Mouse (Mus musculus) kidney, adult 2 months (tissue): Measurements from ENCODE around the gene Ccdc130. TPM values are rescaled to one million over a fixed set of nuclear protein-coding genes. Genes with fewer than 3 reads are reported as not detected.

ENCODE experiments used
- DNase-seq: peaks from one replicate; pipeline ENCODE4 v3.0.0; 2021
- H3K27ac ChIP-seq: fragments of 200-500 bp; 2 replicates; pipeline ENCODE4 v1.5.1; 2012; ENCODE audit warnings: low read depth, low read length, control low read depth, inconsistent platforms; ENCODE audit not compliant: insufficient read depth
- H3K27me3 ChIP-seq: fragments of 200-500 bp; replicated peaks from 2 replicates; pipeline ENCODE4 v1.6.1; 2012; ENCODE audit warnings: mild to moderate bottlenecking, moderate library complexity, low read length, inconsistent platforms; ENCODE audit not compliant: control insufficient read depth, insufficient read depth
- H3K36me3 ChIP-seq: fragments of 200-500 bp; 2 replicates; pipeline ENCODE4 v1.6.1; 2012; ENCODE audit warnings: mild to moderate bottlenecking, moderate library complexity, low read length, inconsistent platforms; ENCODE audit not compliant: control insufficient read depth, insufficient read depth
- H3K4me1 ChIP-seq: fragments of 200-500 bp; 2 replicates; pipeline ENCODE4 v1.6.1; 2011; ENCODE audit warnings: low read length; ENCODE audit not compliant: control insufficient read depth, insufficient read depth
- H3K4me3 ChIP-seq: fragments of 200-500 bp; 2 replicates; pipeline ENCODE4 v1.5.1; 2011; ENCODE audit warnings: mild to moderate bottlenecking, low read depth, low read length, control low read depth; ENCODE audit not compliant: insufficient read depth
- CTCF ChIP-seq: fragments of 200-500 bp; conservative IDR thresholded peaks from 2 replicates; pipeline ENCODE4 v1.5.1; 2011; ENCODE audit warnings: low read depth, mild to moderate bottlenecking, control low read depth, low read length, moderate library complexity, mixed read lengths; ENCODE audit not compliant: insufficient read depth, insufficient read length
- POLR2A ChIP-seq: fragments of 200-500 bp; IDR thresholded peaks from one replicate; pipeline ENCODE4 v1.6.1; 2011; ENCODE audit warnings: low read depth, low read length, control low read depth
- WGBS: fragments of 180-500 bp; shearing (Covaris S2); methylation state at CpG from one replicate; pipeline ENCODE4 v1.1.7; 2018; 5-methylcytosine and 5-hydroxymethylcytosine counted together
- polyA plus RNA-seq: library from polyadenylated mRNA; depleted of rRNA; stranded (reverse); fragments of >200 nt; gene quantifications from 2 replicates; pipeline ENCODE4 v1.2.3, GENCODE M21; 2012; rRNA removed

The Ccdc130 gene
- polyA plus RNA-seq, 1 experiment, result 24.7 TPM

- no peak for TF ChIP-seq CTCF
- no peak for TF ChIP-seq POLR2A
- H3K4me3 ChIP-seq, result no peak overlapping the region
- H3K27ac ChIP-seq, result no peak overlapping the region
- 80% methylated on average over 3 of the region's 3 CpGs for WGBS
- no peaks in the 10 kb centered on the region for H3K27me3 ChIP-seq
- H3K4me1 ChIP-seq, result peaks cover 16% of the 10 kb centered on the region
- DNase-seq, result no peak
- H3K36me3 ChIP-seq, result no peaks in the 10 kb centered on the region
Measured at GRCm38 (mm10) chr8:84211202-84211601, 59.0 kb downstream of the Ccdc130 start.

GRCm38 (mm10) chr8:84210167-84210791 is 59.9 kb downstream of the Ccdc130 start:
- TF ChIP-seq CTCF (peak; percentile 78), POLR2A (no peak)
- DNase-seq, result peak; percentile 79
- WGBS, result 59% methylated on average over 34 of the region's 34 CpGs
- Histone ChIP-seq H3K27me3 (no peaks in the 10 kb centered on the region), H3K27ac (no peak overlapping the region), H3K4me3 (no peak overlapping the region), H3K36me3 (no peaks in the 10 kb centered on the region), H3K4me1 (peaks cover 16% of the 10 kb centered on the region)

GRCm38 (mm10) chr8:84208381-84209380 is 61.5 kb downstream of the Ccdc130 start:
- Histone ChIP-seq H3K4me3 (no peak overlapping the region), H3K27me3 (no peaks in the 10 kb centered on the region), H3K36me3 (no peaks in the 10 kb centered on the region), H3K27ac (peak overlapping the region; percentile 64), H3K4me1 (peaks cover 16% of the 10 kb centered on the region)
- WGBS, result 31% methylated on average over 17 of the region's 17 CpGs
- DNase-seq, result peak; percentile 56
- TF ChIP-seq CTCF (no peak), POLR2A (no peak)

- WGBS, result 54% methylated on average over 6 of the region's 7 CpGs
- H3K4me3 ChIP-seq, result no peak overlapping the region
- peak overlapping the region; percentile 64 for H3K27ac ChIP-seq
- H3K4me1 ChIP-seq, result peaks cover 16% of the 10 kb centered on the region
- no peak for TF ChIP-seq POLR2A
- TF ChIP-seq CTCF, result no peak
- H3K27me3 ChIP-seq, result no peaks in the 10 kb centered on the region
- peak; percentile 76 for DNase-seq
- H3K36me3 ChIP-seq, result no peaks in the 10 kb centered on the region
Measured at GRCm38 (mm10) chr8:84207811-84208210, 62.4 kb downstream of the Ccdc130 start.

Other genes starting within 250 kb of the Ccdc130 start
- 7.8 and 7.9 TPM in 2 replicates for gene Palm3, start 248.9 kb downstream of the Ccdc130 start, polyA plus RNA-seq
- gene Il27ra, start 227.8 kb downstream of the Ccdc130 start, polyA plus RNA-seq, result 1.9 and 5.6 TPM in 2 replicates
- gene Rln3, start 225.4 kb downstream of the Ccdc130 start, polyA plus RNA-seq, result 0.19 TPM in 1 of 2 replicates, not detected in the other
- 1.1 and 1.2 TPM in 2 replicates for gene Gm10643, start 205.2 kb downstream of the Ccdc130 start, polyA plus RNA-seq
- 15.8 and 18.0 TPM in 2 replicates for gene Rfx1, start 203.5 kb downstream of the Ccdc130 start, polyA plus RNA-seq
- gene Dcaf15, start 165.6 kb downstream of the Ccdc130 start, polyA plus RNA-seq, result 28.2 and 30.1 TPM in 2 replicates
- 0.48 and 0.67 TPM in 2 replicates for gene Podnl1, start 144.4 kb downstream of the Ccdc130 start, polyA plus RNA-seq
- 24.1 and 26.0 TPM in 2 replicates for gene Cc2d1a, start 122.4 kb downstream of the Ccdc130 start, polyA plus RNA-seq
- gene 4930432K21Rik, start 122.4 kb downstream of the Ccdc130 start, polyA plus RNA-seq, result 0.63 and 0.92 TPM in 2 replicates
- 0.99 and 1.4 TPM in 2 replicates for gene Nanos3, start 85.2 kb downstream of the Ccdc130 start, polyA plus RNA-seq
- gene Zswim4, start 33.3 kb downstream of the Ccdc130 start, polyA plus RNA-seq, result 9.2 and 10.0 TPM in 2 replicates
- gene D8Ertd738e, start 20.7 kb downstream of the Ccdc130 start, polyA plus RNA-seq, result 216 and 246 TPM in 2 replicates
- 39.3 and 48.6 TPM in 2 replicates for gene Mri1, start 13.1 kb downstream of the Ccdc130 start, polyA plus RNA-seq
- gene Cacna1a, start 118.1 kb upstream of the Ccdc130 start, polyA plus RNA-seq, result 6.8 and 12.2 TPM in 2 replicates